Mouse (Mus musculus) forebrain, postnatal 0 days (tissue): Measurements from ENCODE around the gene Hipk3. TPM values are rescaled to one million over a fixed set of nuclear protein-coding genes. Genes with fewer than 3 reads are reported as not detected.
A peak's percentile ranks its signal among the peaks of the same experiment; 100 is the strongest.

Source experiments
- ATAC-seq: fragments of 200-750 bp; cut with Nextera tagmentation; 2 replicates; pipeline ENCODE4 v1.8.0; 2017; ENCODE audit warnings: mild to moderate bottlenecking, moderate library complexity
- DNase-seq: peaks from one replicate; pipeline ENCODE4 v3.0.0-alpha.2; 2015
- H3K27ac ChIP-seq: fragments of 300-500 bp; sonication (generic); 2 replicates; pipeline ENCODE4 v1.5.1; 2014; ENCODE audit warnings: low read depth, mild to moderate bottlenecking, antibody characterized with exemption, low read length, moderate library complexity, mixed read lengths
- H3K27me3 ChIP-seq: fragments of 300-500 bp; sonication (generic); 2 replicates; pipeline ENCODE4 v1.6.1; 2014; ENCODE audit warnings: mild to moderate bottlenecking, low read length, mixed read lengths; ENCODE audit not compliant: insufficient read depth
- H3K36me3 ChIP-seq: fragments of 300-500 bp; sonication (generic); 2 replicates; pipeline ENCODE4 v1.6.1; 2014; ENCODE audit warnings: mild to moderate bottlenecking, moderate library complexity; ENCODE audit not compliant: insufficient read depth
- H3K4me1 ChIP-seq: fragments of 300-500 bp; sonication (generic); 2 replicates; pipeline ENCODE4 v1.6.1; 2014; ENCODE audit warnings: antibody characterized with exemption; ENCODE audit not compliant: insufficient read depth
- H3K4me2 ChIP-seq: fragments of 300-500 bp; sonication (generic); 2 replicates; pipeline ENCODE4 v1.6.1; 2014; ENCODE audit warnings: low read depth, mild to moderate bottlenecking, moderate library complexity
- H3K4me3 ChIP-seq: fragments of 300-500 bp; sonication (generic); 2 replicates; pipeline ENCODE4 v1.5.1; 2014; ENCODE audit warnings: low read depth, low read length, mixed read lengths
- H3K9ac ChIP-seq: fragments of 300-500 bp; sonication (generic); 2 replicates; pipeline ENCODE4 v1.6.1; 2014; ENCODE audit warnings: mild to moderate bottlenecking
- H3K9me3 ChIP-seq: fragments of 300-500 bp; sonication (generic); 2 replicates; pipeline ENCODE4 v1.6.1; 2016; ENCODE audit warnings: low read length
- CTCF ChIP-seq: sonication (generic); IDR thresholded peaks from 2 replicates; pipeline ENCODE4 v1.5.1; 2016; ENCODE audit warnings: antibody characterized with exemption, control low read depth, low read depth
- WGBS: fragments of 180-500 bp; shearing (Covaris S2); extraction: QIAGEN DNeasy Blood & Tissue Kit; methylation state at CpG from one replicate; pipeline ENCODE4 v1.1.7; 2014; 5-methylcytosine and 5-hydroxymethylcytosine counted together
- microRNA counts: library from miRNA; unstranded; fragments of <30 nt; microRNA quantifications from one replicate; lab custom pipeline; 2015
- microRNA-seq, 2 experiments: library from miRNA; unstranded; fragments of <30 nt; microRNA quantifications; one replicate each; pipeline ENCODE4; 2016
- polyA plus RNA-seq: library from polyadenylated mRNA; unstranded; fragments of >200 nt; fragmentation: Nextera tagmentation; extraction: Ambion mirVana; gene quantifications from 2 replicates; pipeline ENCODE4 v1.2.1, GENCODE M21; 2015
- total RNA-seq: library from RNA; depleted of rRNA; stranded (reverse); fragments of >200 nt; gene quantifications from 2 replicates; pipeline ENCODE4 v1.2.3, GENCODE M21; 2014; rRNA removed

The Hipk3 gene
- total and polyA plus RNA-seq, 2 experiments from 2014 or later, result 5.0 to 36.6 TPM

DNA sequence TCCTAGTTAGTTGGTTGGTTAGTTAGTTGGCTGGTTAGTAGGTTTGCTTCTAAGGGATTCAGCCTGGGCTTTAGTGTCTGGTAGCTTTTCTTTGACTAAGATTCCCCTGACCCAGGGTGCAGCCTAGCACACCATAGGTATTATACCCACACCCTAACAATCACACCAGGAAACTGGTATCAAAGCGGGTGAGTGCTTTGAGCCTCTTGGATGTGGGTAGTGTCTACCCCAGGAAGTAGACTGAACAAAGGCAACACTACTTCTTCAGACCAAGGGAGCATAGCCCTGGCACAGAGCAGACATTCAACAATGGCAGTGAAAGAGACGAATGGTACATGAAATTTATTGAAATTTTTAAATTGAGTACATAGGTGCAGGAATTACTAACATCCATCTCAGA is 108.3 kb downstream of the Hipk3 start:
- no peaks in the 10 kb centered on the region for H3K27me3 ChIP-seq
- H3K9me3 ChIP-seq, result no peaks in the 10 kb centered on the region
- H3K4me2 ChIP-seq, result no peak overlapping the region
- no peak for ATAC-seq
- no peak for DNase-seq
- 0 out of 2 replicates have a peak, but pooled peaks cover 3% of the 10 kb centered on the region for H3K4me1 ChIP-seq
- H3K9ac ChIP-seq, result no peak overlapping the region
- no peaks in the 10 kb centered on the region for H3K36me3 ChIP-seq
- no peak overlapping the region for H3K27ac ChIP-seq
- WGBS, result 91% methylated on average over 2 of the region's 2 CpGs
- H3K4me3 ChIP-seq, result no peak overlapping the region
- no peak for TF ChIP-seq CTCF

- no peaks in the 10 kb centered on the region for H3K27me3 ChIP-seq
- H3K9me3 ChIP-seq, result no peaks in the 10 kb centered on the region
- H3K4me1 ChIP-seq, result 0 out of 2 replicates have a peak, but pooled peaks cover 3% of the 10 kb centered on the region
- no peak for DNase-seq
- H3K4me2 ChIP-seq, result no peak overlapping the region
- H3K9ac ChIP-seq, result no peak overlapping the region
- no peak for ATAC-seq
- TF ChIP-seq CTCF, result no peak
- no peaks in the 10 kb centered on the region for H3K36me3 ChIP-seq
- no peak overlapping the region for H3K4me3 ChIP-seq
- no peak overlapping the region for H3K27ac ChIP-seq
- 94% methylated on average over 4 of the region's 4 CpGs for WGBS
These were observed 110.7 kb downstream of the Hipk3 start for GRCm38 (mm10) chr2:104383589-104383988.

- no peak overlapping the region for H3K4me2 ChIP-seq
- no peaks in the 10 kb centered on the region for H3K36me3 ChIP-seq
- H3K9me3 ChIP-seq, result no peaks in the 10 kb centered on the region
- TF ChIP-seq CTCF, result no peak
- H3K27ac ChIP-seq, result no peak overlapping the region
- H3K27me3 ChIP-seq, result no peaks in the 10 kb centered on the region
- no peak for ATAC-seq
- H3K4me1 ChIP-seq, result 0 out of 2 replicates have a peak, but pooled peaks cover 3% of the 10 kb centered on the region
- no peak for DNase-seq
- 82% methylated on average over 6 of the region's 6 CpGs for WGBS
- H3K9ac ChIP-seq, result no peak overlapping the region
- no peak overlapping the region for H3K4me3 ChIP-seq
These were observed 111.4 kb downstream of the Hipk3 start for GRCm38 (mm10) chr2:104382813-104383212.

DNA sequence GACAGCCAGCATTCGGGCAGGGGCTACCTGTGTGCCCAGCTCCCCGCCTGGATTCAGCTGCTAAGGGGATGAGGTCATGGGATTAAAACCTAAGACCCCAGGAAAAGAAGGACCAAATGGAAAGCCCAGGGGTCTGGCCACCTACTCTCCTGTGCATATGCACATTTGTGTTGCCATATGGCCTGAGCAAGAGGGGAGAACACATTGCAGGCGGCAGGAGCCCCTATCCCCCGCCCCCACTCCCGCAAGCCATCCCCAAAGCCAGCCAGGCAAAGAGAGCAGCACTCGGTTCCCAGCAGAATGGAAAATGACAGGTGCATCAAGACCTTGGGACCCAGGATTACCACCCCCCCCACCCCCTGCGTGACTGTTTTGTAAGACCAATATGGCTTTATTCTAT is 114.9 kb downstream of the Hipk3 start:
- H3K27ac ChIP-seq, result no peak overlapping the region
- no peaks in the 10 kb centered on the region for H3K9me3 ChIP-seq
- no peak overlapping the region for H3K9ac ChIP-seq
- no peak for TF ChIP-seq CTCF
- no peak overlapping the region for H3K4me2 ChIP-seq
- no peaks in the 10 kb centered on the region for H3K4me1 ChIP-seq
- H3K27me3 ChIP-seq, result no peaks in the 10 kb centered on the region
- no peak overlapping the region for H3K4me3 ChIP-seq
- ATAC-seq (no peak), DNase-seq (no peak)
- 21% methylated on average over 7 of the region's 7 CpGs for WGBS
- no peaks in the 10 kb centered on the region for H3K36me3 ChIP-seq

DNA sequence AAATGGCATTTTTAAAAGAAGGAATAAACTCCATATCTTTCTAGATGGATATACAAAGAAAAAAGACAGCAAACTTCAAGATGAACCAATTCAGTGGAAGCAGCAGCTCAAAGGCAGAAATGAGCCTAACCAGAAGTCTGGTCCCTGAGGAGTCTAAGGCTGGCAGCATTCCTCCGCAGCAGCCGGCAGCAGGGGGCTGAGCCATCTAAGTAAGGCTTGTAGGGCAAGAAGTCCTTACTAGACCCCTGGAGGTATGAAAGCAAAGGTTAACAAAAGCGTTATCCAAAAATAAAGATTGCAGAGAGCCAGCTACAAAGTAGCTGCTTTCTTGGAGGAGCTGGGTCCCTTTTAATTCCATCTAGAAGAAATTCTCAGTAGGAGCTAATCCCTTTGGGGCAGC is 115.5 kb downstream of the Hipk3 start:
- H3K36me3 ChIP-seq, result no peaks in the 10 kb centered on the region
- no peaks in the 10 kb centered on the region for H3K4me1 ChIP-seq
- ATAC-seq, result no peak
- H3K27me3 ChIP-seq, result no peaks in the 10 kb centered on the region
- 14% methylated on average over 3 of the region's 3 CpGs for WGBS
- H3K4me3 ChIP-seq, result no peak overlapping the region
- H3K4me2 ChIP-seq, result no peak overlapping the region
- no peak overlapping the region for H3K9ac ChIP-seq
- no peak for TF ChIP-seq CTCF
- H3K27ac ChIP-seq, result no peak overlapping the region
- H3K9me3 ChIP-seq, result no peaks in the 10 kb centered on the region
- DNase-seq, result no peak

- 0 out of 2 replicates have a peak, but pooled peaks have one; percentile 18 for ATAC-seq
These were observed 116.3 kb downstream of the Hipk3 start for GRCm38 (mm10) chr2:104377990-104378389.

More at GRCm38 (mm10) chr2:104377990-104378389, 116.3 kb downstream of the Hipk3 start:
- TF ChIP-seq CTCF, result peak; percentile 31; the same call in 1 of the 2 replicates
- Histone ChIP-seq H3K27me3 (no peaks in the 10 kb centered on the region), H3K4me1 (no peaks in the 10 kb centered on the region), H3K4me2 (no peak overlapping the region), H3K9ac (no peak overlapping the region), H3K9me3 (no peaks in the 10 kb centered on the region), H3K27ac (no peak overlapping the region), H3K36me3 (no peaks in the 10 kb centered on the region), H3K4me3 (no peak overlapping the region)
- no peak for DNase-seq
- 63% methylated on average over 2 of the region's 2 CpGs for WGBS

MicroRNA genes within 50 kb of the gene (microRNA counts, 519-probe panel; counts per million panel counts)
- not detected for microRNA mmu-miR-1902 (lab: Ali Mortazavi, UCI)

Small RNA genes within 50 kb of the gene (microRNA-seq; reads per million reads assigned to microRNA genes)
- 0 reads per million in 2 experiments for gene Mir1902

Other genes starting within 250 kb of the Hipk3 start
- 51.2 and 58.9 TPM in 2 replicates for gene D430041D05Rik, start 83.4 kb downstream of the Hipk3 start, total RNA-seq
- 8.2 and 11.1 TPM in 2 replicates for gene D430041D05Rik, start 83.4 kb downstream of the Hipk3 start, polyA plus RNA-seq
- 17.9 and 33.5 TPM in 2 replicates for gene Cstf3, start 96.1 kb upstream of the Hipk3 start, total RNA-seq
- 51.2 and 65.3 TPM in 2 replicates for gene Cstf3, start 96.1 kb upstream of the Hipk3 start, polyA plus RNA-seq
- 32.9 and 40.7 TPM in 2 replicates for gene Tcp11l1, start 217.7 kb upstream of the Hipk3 start, total RNA-seq
- 54.1 and 57.5 TPM in 2 replicates for gene Tcp11l1, start 217.7 kb upstream of the Hipk3 start, polyA plus RNA-seq
- gene Pin1rt1, start 221.9 kb upstream of the Hipk3 start, total RNA-seq, result not detected in 2 replicates
- not detected in 2 replicates for gene Pin1rt1, start 221.9 kb upstream of the Hipk3 start, polyA plus RNA-seq
- 0.90 and 1.3 TPM in 2 replicates for gene Depdc7, start 248.4 kb upstream of the Hipk3 start, total RNA-seq
- 0.70 and 0.82 TPM in 2 replicates for gene Depdc7, start 248.4 kb upstream of the Hipk3 start, polyA plus RNA-seq